Mouse (Mus musculus) CH12.LX (cell line): ENCODE data around the gene Gna15.

Source experiments
- CTCF ChIP-seq, 2 experiments: IDR thresholded peaks in 1 of 2; conservative IDR thresholded peaks in 1 of 2; 2 replicates each; pipeline ENCODE4 v1.5.1; 2011 to 2012; ENCODE audit warnings: low read depth in 2 of 2, low read length in 2 of 2, improper control_type of control experiment in 1 of 2, inconsistent platforms in 1 of 2, mild to moderate bottlenecking in 1 of 2, moderate library complexity in 1 of 2
- ELF1 ChIP-seq: IDR thresholded peaks from 2 replicates; pipeline ENCODE4 v1.6.1; 2014; ENCODE audit warnings: low read depth, mild to moderate bottlenecking, inconsistent platforms, low read length, improper control_type of control experiment
- GABPA ChIP-seq: IDR thresholded peaks from 2 replicates; pipeline ENCODE4 v1.6.1; 2012; ENCODE audit warnings: low read depth, low read length, improper control_type of control experiment, inconsistent platforms; ENCODE audit not compliant: insufficient replicate concordance
- MAFK ChIP-seq: IDR thresholded peaks from 2 replicates; pipeline ENCODE4 v1.6.1; 2011; ENCODE audit warnings: low read length, improper control_type of control experiment; ENCODE audit not compliant: insufficient replicate concordance
- MAX ChIP-seq: IDR thresholded peaks from 2 replicates; pipeline ENCODE4 v1.6.1; 2011; ENCODE audit warnings: low read length, improper control_type of control experiment
- POLR2A ChIP-seq: IDR thresholded peaks from 2 replicates; pipeline ENCODE4 v1.6.1; 2011; ENCODE audit warnings: low read depth, mild to moderate bottlenecking, improper control_type of control experiment, low read length
- TBP ChIP-seq: conservative IDR thresholded peaks from 2 replicates; pipeline ENCODE4 v1.6.1; 2011; ENCODE audit warnings: low read depth, low read length, improper control_type of control experiment
- TCF12 ChIP-seq: IDR thresholded peaks from 2 replicates; pipeline ENCODE4 v1.6.1; 2014; ENCODE audit warnings: low read depth, mild to moderate bottlenecking, inconsistent platforms, low read length, improper control_type of control experiment

GRCm38 (mm10) chr10:81537429-81537828, 13.4 kb upstream of the Gna15 start:
- no peak for TF ChIP-seq TCF12
- no peak for TF ChIP-seq POLR2A
- TF ChIP-seq MAX: no peak
- no peak for TF ChIP-seq CTCF (conservative IDR thresholded peaks at IDR 0.05 in 1 of 2, IDR thresholded peaks at IDR 0.05 in 1 of 2; ENCODE audit: low read depth in 2 of 2, low read length in 2 of 2)
- no peak for TF ChIP-seq GABPA
- no peak for TF ChIP-seq ELF1
- TF ChIP-seq TBP: no peak
- TF ChIP-seq MAFK: no peak
